Mouse (Mus musculus) heart, embryonic 13.5 days (tissue): Measurements from ENCODE around the gene Myo1d. TPM values are rescaled to one million over a fixed set of nuclear protein-coding genes. Genes with fewer than 3 reads are reported as not detected.

Experiments
- ATAC-seq: fragments of 200-750 bp; cut with Nextera tagmentation; 2 replicates; pipeline ENCODE4 v1.8.0; 2017; ENCODE audit warnings: moderate TSS enrichment; ENCODE audit not compliant: insufficient number of reproducible peaks, low FRiP score, low TSS enrichment; ENCODE audit errors: extremely low read depth
- H3K27ac ChIP-seq: fragments of 300-500 bp; sonication (generic); replicated peaks from 2 replicates; pipeline ENCODE4 v1.5.1; 2015; ENCODE audit warnings: moderate library complexity, mild to moderate bottlenecking, inconsistent platforms
- H3K27me3 ChIP-seq: fragments of 300-500 bp; sonication (generic); replicated peaks from 2 replicates; pipeline ENCODE4 v1.6.1; 2015; ENCODE audit warnings: mild to moderate bottlenecking, inconsistent platforms
- H3K36me3 ChIP-seq: fragments of 300-500 bp; sonication (generic); 2 replicates; pipeline ENCODE4 v1.6.1; 2015; ENCODE audit warnings: mild to moderate bottlenecking, inconsistent platforms
- H3K4me1 ChIP-seq: fragments of 300-500 bp; sonication (generic); 2 replicates; pipeline ENCODE4 v1.6.1; 2015; ENCODE audit warnings: inconsistent platforms
- H3K4me2 ChIP-seq: fragments of 300-500 bp; sonication (generic); 2 replicates; pipeline ENCODE4 v1.6.1; 2015; ENCODE audit warnings: inconsistent platforms, mild to moderate bottlenecking, moderate library complexity
- H3K4me3 ChIP-seq: fragments of 300-500 bp; sonication (generic); 2 replicates; pipeline ENCODE4 v1.5.1; 2015; ENCODE audit warnings: moderate library complexity, mild to moderate bottlenecking, inconsistent platforms
- H3K9ac ChIP-seq: fragments of 300-500 bp; sonication (generic); 2 replicates; pipeline ENCODE4 v1.6.1; 2015; ENCODE audit warnings: inconsistent platforms, mild to moderate bottlenecking, moderate library complexity
- H3K9me3 ChIP-seq: fragments of 300-500 bp; sonication (generic); 2 replicates; pipeline ENCODE4 v1.6.1; 2016; ENCODE audit warnings: inconsistent platforms
- WGBS: fragments of 180-500 bp; shearing (Covaris S2); methylation state at CpG from one replicate; pipeline ENCODE4 v1.1.7; 2015; ENCODE audit warnings: mixed read lengths; 5-methylcytosine and 5-hydroxymethylcytosine counted together
- polyA plus RNA-seq: library from polyadenylated mRNA; unstranded; fragments of >200 nt; fragmentation: Nextera tagmentation; extraction: Ambion mirVana; gene quantifications from 2 replicates; pipeline ENCODE4 v1.2.1, GENCODE M21; 2015

Myo1d gene
- polyA plus RNA-seq, 1 experiment from 2014 or later = 9.1 TPM

DNA sequence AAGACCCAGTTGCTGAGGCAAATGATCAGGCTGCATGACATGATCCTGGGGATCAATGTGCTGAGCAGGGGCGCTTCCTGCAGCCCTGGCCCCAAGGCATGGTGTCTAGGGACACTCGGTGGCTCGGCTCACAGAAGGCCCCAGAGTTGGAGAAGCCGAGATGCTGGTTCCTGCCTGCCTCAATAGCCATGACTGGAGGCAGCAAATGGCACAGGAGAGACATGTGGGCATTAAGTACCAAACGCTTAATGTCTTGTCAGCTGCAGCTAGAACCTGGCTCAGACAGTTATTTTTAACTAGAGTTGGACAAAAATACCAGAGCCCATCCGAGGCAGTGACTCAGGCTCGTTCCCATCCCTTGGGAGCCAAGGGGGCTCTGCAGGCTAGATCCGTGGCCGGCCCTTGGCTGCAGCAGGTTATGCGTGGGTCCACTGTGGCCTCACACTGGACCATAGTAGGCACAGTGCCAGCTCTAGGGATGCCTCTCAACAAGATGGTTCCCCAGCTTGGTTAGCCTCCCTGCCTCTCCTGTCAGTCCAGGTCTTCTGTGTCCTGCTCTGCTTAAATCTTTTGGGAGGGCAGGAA, 294.1 kb downstream of the Myo1d start:
- Histone ChIP-seq H3K27ac (no peak overlapping the region), H3K27me3 (peaks cover 12% of the 10 kb centered on the region; the same call in 1 of the 2 replicates)

DNA sequence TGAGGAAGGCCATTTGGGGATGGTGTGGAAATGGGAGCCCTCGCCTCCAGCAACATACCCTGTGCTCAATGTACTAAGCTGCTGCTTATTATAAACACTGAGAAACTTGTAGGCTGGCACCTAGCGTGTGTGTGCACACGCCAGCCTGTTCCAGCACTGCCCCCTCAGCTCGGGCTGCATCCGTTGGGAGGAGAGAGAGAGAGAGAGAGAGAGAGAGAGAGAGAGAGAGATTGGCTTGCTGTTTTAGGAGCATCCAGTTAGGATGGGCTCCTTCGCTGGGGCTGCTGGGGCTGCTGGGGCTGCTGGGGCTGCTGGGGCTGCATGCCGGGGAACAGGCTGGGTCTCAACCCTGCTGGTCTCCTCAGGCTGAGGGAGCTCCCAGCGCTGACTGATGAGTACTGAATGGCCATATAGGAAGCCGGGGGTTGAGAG, 294.7 kb downstream of the Myo1d start:
- Histone ChIP-seq H3K9ac (no peak overlapping the region), H3K27ac (no peak overlapping the region), H3K27me3 (peaks cover 12% of the 10 kb centered on the region; the same call in 1 of the 2 replicates), H3K4me2 (no peak overlapping the region), H3K4me3 (no peak overlapping the region), H3K36me3 (peaks cover 1% of the 10 kb centered on the region; the same call in 1 of the 2 replicates), H3K4me1 (peaks cover 37% of the 10 kb centered on the region), H3K9me3 (no peaks in the 10 kb centered on the region)
- 73% methylated on average over 9 of the region's 9 CpGs for WGBS
- ATAC-seq = no peak

More for the DNA sequence above, 294.1 kb downstream of the Myo1d start:
- H3K4me1 ChIP-seq = peaks cover 43% of the 10 kb centered on the region
- H3K9me3 ChIP-seq = no peaks in the 10 kb centered on the region
- H3K9ac ChIP-seq = no peak overlapping the region
- H3K4me3 ChIP-seq = no peak overlapping the region
- ATAC-seq = no peak
- WGBS = 52% methylated on average over 10 of the region's 10 CpGs
- no peak overlapping the region for H3K4me2 ChIP-seq
- H3K36me3 ChIP-seq = no peaks in the 10 kb centered on the region

DNA sequence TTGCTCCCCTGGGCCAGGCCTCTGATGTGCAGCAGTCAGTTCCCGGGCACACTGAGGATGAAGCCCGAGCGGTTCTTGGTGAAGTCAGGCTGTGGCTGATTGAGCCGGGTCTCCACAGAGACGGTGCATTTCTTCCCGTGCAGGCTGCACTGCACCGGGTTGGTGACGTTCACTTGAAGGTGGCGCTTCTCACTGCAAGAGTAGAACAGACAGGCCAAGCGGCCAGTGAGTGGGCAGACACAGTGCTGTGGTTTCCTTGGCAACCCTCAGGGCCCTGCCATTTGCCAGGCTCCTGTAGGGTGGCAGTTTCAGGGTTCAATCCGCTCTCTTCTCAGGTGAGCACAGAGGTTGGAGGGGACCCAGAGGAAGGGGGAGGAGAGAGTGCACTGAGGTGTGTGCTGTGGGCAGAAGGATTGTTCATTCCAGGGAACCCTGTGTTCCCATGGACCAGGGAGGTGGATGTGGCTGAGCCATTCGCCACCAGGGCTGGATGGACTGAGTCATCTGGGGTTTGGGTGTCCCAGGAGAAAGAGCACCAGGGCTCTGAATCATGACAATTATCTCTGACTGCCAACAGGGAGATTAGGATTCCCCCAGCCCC, 295.5 kb downstream of the Myo1d start:
- no peak overlapping the region for H3K9ac ChIP-seq
- H3K36me3 ChIP-seq = peaks cover 4% of the 10 kb centered on the region; the same call in 1 of the 2 replicates
- peaks cover 12% of the 10 kb centered on the region; the same call in 1 of the 2 replicates for H3K27me3 ChIP-seq
- no peak overlapping the region for H3K4me2 ChIP-seq
- 56% methylated on average over 12 of the region's 12 CpGs for WGBS
- H3K4me1 ChIP-seq = peaks cover 32% of the 10 kb centered on the region
- no peak overlapping the region for H3K4me3 ChIP-seq
- no peak for ATAC-seq
- H3K9me3 ChIP-seq = no peaks in the 10 kb centered on the region
- H3K27ac ChIP-seq = no peak overlapping the region

DNA sequence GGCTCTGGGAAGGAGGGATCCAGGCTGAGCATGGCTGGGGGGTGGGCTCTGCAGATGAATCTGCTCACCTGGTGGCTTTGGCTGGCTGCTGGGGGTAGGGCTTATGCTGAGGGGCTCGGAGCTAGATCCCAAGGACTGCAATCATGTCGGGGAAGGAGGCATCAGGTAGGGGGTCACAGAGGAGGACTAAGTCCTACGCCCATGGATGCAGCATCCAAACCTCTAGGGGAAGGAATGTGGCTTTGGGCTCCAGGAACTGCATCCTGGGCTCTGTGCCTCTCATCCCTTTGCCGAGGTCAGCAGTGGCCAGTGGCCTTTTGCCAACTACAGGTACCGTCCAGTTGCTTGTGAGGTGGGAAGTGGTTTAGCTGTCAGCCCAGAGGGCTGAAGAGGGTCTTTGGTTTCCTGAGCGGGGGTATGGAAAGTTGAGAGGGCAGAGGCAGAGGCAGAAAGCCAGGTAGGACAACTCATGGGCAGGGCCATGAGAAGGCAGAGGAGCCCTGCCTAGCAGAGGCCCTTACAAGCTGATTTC, 296.2 kb downstream of the Myo1d start:
- Histone ChIP-seq H3K4me1 (peaks cover 28% of the 10 kb centered on the region), H3K27me3 (peaks cover 19% of the 10 kb centered on the region), H3K4me3 (no peak overlapping the region), H3K4me2 (no peak overlapping the region), H3K9ac (no peak overlapping the region), H3K9me3 (no peaks in the 10 kb centered on the region), H3K27ac (no peak overlapping the region), H3K36me3 (peaks cover 4% of the 10 kb centered on the region; the same call in 1 of the 2 replicates)
- no peak for ATAC-seq
- WGBS = 70% methylated on average over 6 of the region's 6 CpGs

DNA sequence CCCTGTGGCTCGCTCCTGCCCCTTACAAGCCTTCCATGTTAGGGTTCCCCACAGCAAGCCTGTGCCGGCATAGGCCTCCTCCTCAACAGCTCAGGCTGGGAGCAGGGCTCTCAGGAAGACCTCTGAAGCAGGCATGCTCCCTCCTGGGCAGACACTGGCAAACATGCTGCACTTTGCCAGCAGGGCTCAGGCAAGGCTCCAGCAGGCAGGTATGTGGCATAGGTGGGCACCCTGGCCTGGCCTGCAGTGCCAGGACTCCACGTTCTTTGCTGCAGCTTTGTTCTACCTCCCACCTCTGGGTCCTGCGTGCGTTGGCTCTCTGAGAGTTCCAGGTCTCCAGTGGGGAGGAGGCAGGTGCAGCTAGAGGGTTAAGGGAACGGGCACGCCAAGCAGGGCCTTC, 296.9 kb downstream of the Myo1d start:
- 85% methylated on average over 7 of the region's 7 CpGs for WGBS
- ATAC-seq = no peak

DNA sequence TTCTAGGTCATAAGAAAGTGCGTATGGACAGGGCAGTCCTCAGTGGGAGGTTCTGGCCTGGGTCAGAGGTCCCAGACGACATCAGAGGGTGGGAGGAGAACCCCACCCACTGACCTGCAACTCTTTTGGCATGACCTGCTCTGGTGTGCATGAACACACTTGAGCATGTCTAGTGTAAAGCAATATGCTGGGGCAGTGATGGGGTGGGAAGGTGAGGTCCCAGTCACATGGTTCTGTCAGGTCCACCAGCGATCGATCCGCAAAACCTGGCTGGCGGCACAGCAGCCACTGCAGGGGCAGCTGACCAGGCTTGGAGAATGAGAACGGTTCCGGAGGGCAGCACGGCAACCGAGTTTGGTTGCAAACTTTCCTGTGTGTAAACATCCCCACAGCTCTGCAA, 297.5 kb downstream of the Myo1d start:
- Histone ChIP-seq H3K27me3 (peaks cover 29% of the 10 kb centered on the region), H3K36me3 (peaks cover 4% of the 10 kb centered on the region; the same call in 1 of the 2 replicates), H3K4me1 (peaks cover 36% of the 10 kb centered on the region), H3K4me3 (no peak overlapping the region), H3K27ac (no peak overlapping the region), H3K9ac (no peak overlapping the region), H3K4me2 (no peak overlapping the region), H3K9me3 (no peaks in the 10 kb centered on the region)
- no peak for ATAC-seq
- 87% methylated on average over 10 of the region's 10 CpGs for WGBS

More for the DNA sequence above, 296.9 kb downstream of the Myo1d start:
- Histone ChIP-seq H3K27me3 (peaks cover 26% of the 10 kb centered on the region), H3K4me3 (no peak overlapping the region), H3K36me3 (peaks cover 4% of the 10 kb centered on the region; the same call in 1 of the 2 replicates), H3K4me2 (no peak overlapping the region), H3K27ac (no peak overlapping the region), H3K4me1 (peaks cover 30% of the 10 kb centered on the region), H3K9me3 (no peaks in the 10 kb centered on the region), H3K9ac (no peak overlapping the region)

DNA sequence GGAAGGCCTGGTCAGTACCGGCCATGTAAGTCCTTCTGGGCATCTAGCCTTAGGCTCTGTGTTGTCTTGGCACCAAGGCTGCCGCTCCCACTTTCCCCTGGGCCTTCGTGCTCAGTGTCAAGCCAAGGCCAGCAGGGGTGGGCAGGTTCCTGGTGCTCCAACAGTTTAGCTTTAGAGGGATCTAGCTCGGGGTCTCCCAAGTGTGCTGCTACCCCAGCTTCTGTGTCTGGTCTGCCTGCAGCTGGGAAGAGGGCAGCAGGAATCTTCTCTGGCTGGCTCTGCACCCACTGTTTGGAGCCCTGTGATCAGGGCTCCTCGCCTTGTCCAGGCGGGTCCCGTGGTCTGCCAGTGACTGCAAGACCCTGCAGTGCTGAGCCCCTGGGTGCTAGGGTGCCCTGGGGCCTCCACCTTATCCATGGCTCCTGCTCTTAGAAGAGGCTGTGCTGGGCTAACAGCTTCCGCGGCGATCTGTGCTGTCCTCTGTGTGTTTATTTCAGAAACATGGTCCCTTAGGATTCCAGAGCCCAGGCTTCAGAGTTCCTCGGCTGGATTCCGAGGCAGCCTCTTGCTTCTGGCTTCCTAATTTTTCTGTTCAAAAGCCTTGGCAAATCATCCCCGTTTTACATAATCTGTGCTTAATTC, 298.3 kb downstream of the Myo1d start:
- peaks cover 4% of the 10 kb centered on the region; the same call in 1 of the 2 replicates for H3K36me3 ChIP-seq
- H3K27me3 ChIP-seq = peaks cover 29% of the 10 kb centered on the region
- H3K4me3 ChIP-seq = no peak overlapping the region
- H3K9me3 ChIP-seq = no peaks in the 10 kb centered on the region
- 75% methylated on average over 13 of the region's 13 CpGs for WGBS
- no peak overlapping the region for H3K27ac ChIP-seq
- H3K9ac ChIP-seq = no peak overlapping the region
- H3K4me2 ChIP-seq = no peak overlapping the region
- peaks cover 31% of the 10 kb centered on the region for H3K4me1 ChIP-seq
- ATAC-seq = no peak

DNA sequence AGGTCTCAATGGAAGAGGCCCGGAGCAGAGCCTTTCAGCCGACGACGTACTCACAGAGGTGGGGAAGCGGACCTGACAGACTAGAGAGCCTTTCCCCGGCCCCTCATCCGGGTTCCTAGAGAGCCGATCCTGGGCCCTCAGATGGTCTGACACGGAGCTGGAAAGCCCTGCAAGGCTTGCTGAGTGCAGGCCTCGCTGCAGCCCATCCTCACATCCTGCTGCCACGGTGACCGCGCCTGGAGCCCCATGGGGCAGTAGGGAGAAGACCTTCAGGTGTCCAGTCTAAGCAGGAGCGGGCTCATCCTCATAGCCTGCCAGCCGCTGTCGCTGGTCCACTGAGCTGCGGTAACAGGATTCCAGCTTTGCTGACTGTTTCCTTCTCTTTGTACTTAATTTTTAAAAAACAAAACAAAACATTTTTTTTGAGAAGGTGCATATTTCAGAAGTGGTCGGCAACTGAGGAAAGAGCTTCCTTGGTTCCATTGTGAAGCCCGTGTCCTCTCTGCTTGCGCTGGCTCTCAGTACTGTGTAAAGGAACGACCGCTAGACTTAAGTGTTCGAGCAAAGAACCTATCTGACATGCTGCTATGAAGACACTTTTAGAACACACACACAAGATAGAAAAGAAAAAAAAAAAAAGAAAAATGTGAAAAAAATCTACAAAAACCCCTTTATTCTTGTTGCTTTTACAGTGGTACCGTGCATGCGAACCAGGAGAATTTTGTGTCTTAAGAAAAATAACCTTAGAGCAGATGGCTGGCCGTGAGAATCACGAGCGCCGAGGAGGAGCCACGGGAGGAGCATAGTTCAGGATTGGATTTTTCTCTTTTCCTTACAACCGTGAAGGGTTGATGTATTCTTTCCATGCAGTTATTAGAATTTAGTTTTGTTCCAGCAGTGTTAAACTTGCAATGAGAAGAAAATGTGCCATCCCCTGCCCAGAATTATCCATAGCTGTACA, 299.6 kb downstream of the Myo1d start:
- Histone ChIP-seq H3K36me3 (peaks cover 4% of the 10 kb centered on the region; the same call in 1 of the 2 replicates), H3K27ac (no peak overlapping the region), H3K4me1 (peaks cover 22% of the 10 kb centered on the region), H3K27me3 (peaks cover 29% of the 10 kb centered on the region), H3K9ac (no peak overlapping the region), H3K9me3 (no peaks in the 10 kb centered on the region), H3K4me2 (no peak overlapping the region), H3K4me3 (no peak overlapping the region)
- ATAC-seq = no peak
- 83% methylated on average over 31 of the region's 31 CpGs for WGBS

DNA sequence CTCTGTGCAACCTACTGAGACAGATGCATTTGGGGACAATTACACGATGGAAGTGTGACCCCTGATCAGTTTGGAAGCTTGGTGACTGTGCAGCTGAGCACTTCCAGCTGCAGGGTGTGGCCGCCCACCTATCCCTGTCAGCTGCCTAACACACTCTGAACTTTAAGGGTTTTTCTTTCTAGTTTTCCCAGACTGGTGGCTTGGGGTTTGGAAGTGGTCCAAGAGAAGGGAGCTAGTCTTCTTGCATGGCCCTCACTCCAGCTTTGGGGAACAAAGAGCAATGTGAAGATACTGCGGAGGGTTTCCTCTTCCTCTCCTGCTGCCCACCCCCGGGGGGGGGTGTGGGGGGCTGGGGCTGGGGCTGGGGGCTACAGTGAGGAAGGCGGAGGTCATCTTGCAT, 300.4 kb downstream of the Myo1d start:
- Histone ChIP-seq H3K9me3 (no peaks in the 10 kb centered on the region), H3K36me3 (peaks cover 9% of the 10 kb centered on the region; the same call in 1 of the 2 replicates), H3K27ac (no peak overlapping the region), H3K4me1 (peaks cover 21% of the 10 kb centered on the region), H3K9ac (no peak overlapping the region), H3K4me3 (no peak overlapping the region), H3K4me2 (no peak overlapping the region), H3K27me3 (peaks cover 29% of the 10 kb centered on the region)
- WGBS = 71% methylated on average over 5 of the region's 5 CpGs
- ATAC-seq = no peak

DNA sequence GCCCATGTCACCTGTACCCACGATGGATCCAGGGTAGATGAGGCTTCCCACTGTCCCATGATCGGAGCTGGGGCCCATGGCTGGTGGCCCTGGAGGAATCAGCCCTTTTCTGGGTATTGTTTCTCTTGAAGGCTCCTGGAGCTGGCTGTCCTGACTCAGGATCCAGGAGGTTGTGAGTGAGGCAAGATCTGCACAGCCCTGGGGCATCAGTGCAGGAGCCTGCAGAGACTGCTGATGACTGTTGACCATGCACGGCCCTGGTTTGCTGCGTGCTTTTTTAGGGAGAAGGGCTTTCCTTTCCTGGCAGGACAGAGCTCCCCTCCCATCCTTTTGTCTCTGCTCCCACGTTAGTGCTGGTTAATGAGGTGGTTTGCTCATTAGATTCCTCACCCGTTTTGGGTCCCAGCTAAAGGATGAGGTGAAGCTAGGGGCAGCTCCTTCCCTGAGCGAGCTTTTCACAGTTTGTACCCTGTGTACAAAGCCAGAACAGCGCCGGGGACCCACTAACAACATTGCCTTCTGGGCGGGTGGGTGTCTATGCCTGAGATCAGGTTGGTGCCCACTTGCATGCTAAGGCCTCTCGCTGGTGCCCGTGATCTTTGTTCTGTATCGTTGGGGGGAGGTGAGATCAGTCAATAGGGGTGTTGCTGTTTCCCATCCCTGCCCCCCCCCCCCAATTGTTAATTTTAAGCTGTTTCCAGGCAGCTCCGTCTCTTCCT, 301.0 kb downstream of the Myo1d start:
- Histone ChIP-seq H3K27ac (no peak overlapping the region), H3K9me3 (no peaks in the 10 kb centered on the region), H3K4me3 (peak overlapping the region; percentile 8; the same call in 1 of the 2 replicates), H3K4me2 (peak overlapping the region; percentile 100), H3K4me1 (peaks cover 21% of the 10 kb centered on the region), H3K36me3 (peaks cover 13% of the 10 kb centered on the region), H3K9ac (0 out of 2 replicates have a peak overlapping the region, but pooled peaks have one; percentile 7), H3K27me3 (peaks cover 27% of the 10 kb centered on the region)
- ATAC-seq = no peak
- 74% methylated on average over 14 of the region's 14 CpGs for WGBS
